Mouse (Mus musculus) liver, embryonic 14.5 days (tissue): ENCODE measurements around the gene Ddx10.

ENCODE experiments used
- CTCF ChIP-seq: IDR thresholded peaks from 2 replicates; pipeline ENCODE4 v1.5.1; 2016; ENCODE audit warnings: antibody characterized with exemption, low read depth, control low read depth
- EP300 ChIP-seq: IDR thresholded peaks from 2 replicates; pipeline ENCODE4 v1.6.1; 2016; ENCODE audit warnings: antibody characterized with exemption, low read depth

- no peak for TF ChIP-seq EP300
- no peak for TF ChIP-seq CTCF
Measured at GRCm38 (mm10) chr9:53257772-53258171, 9.9 kb upstream of the Ddx10 start.
